In genomic region chr13:51970051-51970450, GRCm38 (mm10) we compare ENCODE assay signal across 11 mouse cellular contexts.
A peak's percentile ranks its signal among the peaks of the same experiment; 100 is the strongest.
DNase-seq lines count a peak whose midpoint lies in the region; ATAC-seq lines count a peak whose summit lies in the region.
"Had no signal": no experiment of that assay in that cellular context is flagged by ENCODE, and none has a peak within 500 bp of the region (broad histone marks: within the 10 kb centered on the region; RNA-seq: fewer than 3 reads in every experiment).

No protein-coding gene starts in this region.

- H3K27me3 ChIP-seq in stomach, embryonic 15.5 days (replicated peaks): no peaks in the 10 kb centered on the region
- H3K27me3 ChIP-seq in hindbrain, embryonic 13.5 days: peaks cover 23% of the 10 kb centered on the region; the same call in 1 of the 2 replicates
- H3K27me3 ChIP-seq: limb, embryonic 12.5 days; neural tube, embryonic 12.5 days had no signal

- H3K4me3 ChIP-seq in stomach, embryonic 15.5 days (replicated peaks): no peak overlapping the region
- no peak overlapping the region for H3K4me3 ChIP-seq in hindbrain, embryonic 13.5 days
- H3K4me3 ChIP-seq: limb, embryonic 12.5 days; neural tube, embryonic 12.5 days had no signal

- H3K27ac ChIP-seq in stomach, embryonic 15.5 days: no peak overlapping the region; the same call in 1 of the 2 replicates
- no peak overlapping the region for H3K27ac ChIP-seq in hindbrain, embryonic 13.5 days
- H3K27ac ChIP-seq: neural tube, embryonic 12.5 days had no signal

- no peak overlapping the region for H3K4me2 ChIP-seq in stomach, embryonic 15.5 days
- H3K4me2 ChIP-seq in hindbrain, embryonic 13.5 days: no peak overlapping the region
- H3K4me2 ChIP-seq: limb, embryonic 12.5 days; neural tube, embryonic 12.5 days had no signal

- WGBS in stomach, embryonic 15.5 days: 70% methylated on average over 11 of the region's 11 CpGs
- WGBS in hindbrain, embryonic 13.5 days: 86% methylated on average over 11 of the region's 11 CpGs

- H3K9me3 ChIP-seq in stomach, embryonic 15.5 days: no peaks in the 10 kb centered on the region
- H3K9me3 ChIP-seq in hindbrain, embryonic 13.5 days: no peaks in the 10 kb centered on the region
- H3K9me3 ChIP-seq: limb, embryonic 12.5 days; neural tube, embryonic 12.5 days had no signal

- H3K4me1 ChIP-seq in stomach, embryonic 15.5 days: peaks cover 34% of the 10 kb centered on the region
- no peaks in the 10 kb centered on the region for H3K4me1 ChIP-seq in hindbrain, embryonic 13.5 days (replicated peaks)
- H3K4me1 ChIP-seq: neural tube, embryonic 12.5 days had no signal

- H3K36me3 ChIP-seq in stomach, embryonic 15.5 days: no peaks in the 10 kb centered on the region
- H3K36me3 ChIP-seq in hindbrain, embryonic 13.5 days: no peaks in the 10 kb centered on the region
- H3K36me3 ChIP-seq: limb, embryonic 12.5 days; neural tube, embryonic 12.5 days had no signal

- DNase-seq in frontal cortex, postnatal 36 days (ENCODE audit: low spot score in 2 of 2): peak; percentile 30 to 52
- no peak for DNase-seq in frontal cortex, postnatal 25 days (ENCODE audit: low spot score in 2 of 2)
- DNase-seq in right cerebral cortex, adult 18-20 months: peak; percentile 71
- DNase-seq in right cerebral cortex, postnatal 4 days: no peak
- peak; percentile 93 for DNase-seq in fibroblast of lung, adult 2 months (ENCODE audit: low read depth)
- no peak for DNase-seq in cerebellum, postnatal 25 days
- DNase-seq: gastrocnemius, postnatal 36 days had no signal

- 0 out of 2 replicates have a peak, but pooled peaks have one; percentile 33 for ATAC-seq in stomach, embryonic 15.5 days (ENCODE audit: insufficient read depth, low FRiP score, low read depth)
- no peak for ATAC-seq in hindbrain, embryonic 13.5 days (ENCODE audit: low FRiP score)

- H3K9ac ChIP-seq in stomach, embryonic 15.5 days: no peak overlapping the region
- no peak overlapping the region for H3K9ac ChIP-seq in hindbrain, embryonic 13.5 days
- H3K9ac ChIP-seq: limb, embryonic 12.5 days; neural tube, embryonic 12.5 days had no signal

Comparison
In these comparisons a context has a peak if more than half of its experiments do, and no peak if none do; other contexts are left out.
1. DNase-seq: peak in frontal cortex, postnatal 36 days (2 of 2), right cerebral cortex, adult 18-20 months (single experiment) and fibroblast of lung, adult 2 months (single experiment); none in frontal cortex, postnatal 25 days (0 of 2), right cerebral cortex, postnatal 4 days (single experiment) and cerebellum, postnatal 25 days (0 of 2).